Mouse (Mus musculus) cortical plate, adult 2 months (tissue): Measurements from ENCODE around the gene Fads2. TPM values are rescaled to one million over a fixed set of nuclear protein-coding genes. Genes with fewer than 3 reads are reported as not detected.
"Not testable (repeated sequence)": the region's sequence is repeated elsewhere in the genome, so short reads cannot be mapped to it uniquely, and the experiment has no call there.

Source experiments
- H3K27ac ChIP-seq: fragments of 200-500 bp; 2 replicates; pipeline ENCODE4 v1.5.1; 2012; ENCODE audit warnings: low read length, control low read depth, inconsistent platforms; ENCODE audit not compliant: insufficient read depth
- H3K4me1 ChIP-seq: fragments of 200-500 bp; 2 replicates; pipeline ENCODE4 v1.6.1; 2011; ENCODE audit warnings: low read length; ENCODE audit not compliant: control insufficient read depth, insufficient read depth
- H3K4me3 ChIP-seq: fragments of 200-500 bp; 2 replicates; pipeline ENCODE4 v1.5.1; 2011; ENCODE audit warnings: mild to moderate bottlenecking, low read length, control low read depth; ENCODE audit not compliant: insufficient read depth
- CTCF ChIP-seq: fragments of 200-500 bp; IDR thresholded peaks from 2 replicates; pipeline ENCODE4 v1.5.1; 2011; ENCODE audit warnings: mild to moderate bottlenecking, control low read depth, low read length; ENCODE audit not compliant: insufficient read depth; ENCODE audit errors: extremely low read depth
- POLR2A ChIP-seq: fragments of 200-500 bp; IDR thresholded peaks from 2 replicates; pipeline ENCODE4 v1.6.1; 2011; ENCODE audit warnings: mild to moderate bottlenecking, low read length, control low read depth; ENCODE audit not compliant: insufficient read depth; ENCODE audit errors: extremely low read depth
- polyA plus RNA-seq: library from polyadenylated mRNA; depleted of rRNA; stranded (reverse); fragments of >200 nt; gene quantifications from 2 replicates; pipeline ENCODE4 v1.2.3, GENCODE M21; 2012; rRNA removed

Gene Fads2
- 159 and 163 TPM in 2 replicates for polyA plus RNA-seq

- H3K4me1 ChIP-seq = no peaks in the 10 kb centered on the region; the same call in 1 of the 2 replicates
- TF ChIP-seq CTCF (no peak), POLR2A (peak; percentile 79)
- peak within 1 kb of the TSS; percentile 40 for H3K27ac ChIP-seq
- H3K4me3 ChIP-seq = peak within 1 kb of the TSS; percentile 75
Measured at GRCm38 (mm10) chr19:10101341-10102053, at the start of gene Fads2. TSS of gene Fads2 (minus strand) at chr19:10101746.

GRCm38 (mm10) chr19:10149189-10149588 lies 47.6 kb upstream of the Fads2 start:
- TF ChIP-seq CTCF (no peak), POLR2A (no peak)
- Histone ChIP-seq H3K27ac (no peak overlapping the region), H3K4me3 (no peak overlapping the region), H3K4me1 (peaks cover 5% of the 10 kb centered on the region)

GRCm38 (mm10) chr19:10148555-10148954 lies 47.0 kb upstream of the Fads2 start:
- no peak for TF ChIP-seq CTCF
- no peak for TF ChIP-seq POLR2A
- peak overlapping the region; percentile 74; the same call in 1 of the 2 replicates for H3K27ac ChIP-seq
- H3K4me1 ChIP-seq = peaks cover 5% of the 10 kb centered on the region
- no peak overlapping the region for H3K4me3 ChIP-seq

- no peak for TF ChIP-seq CTCF
- TF ChIP-seq POLR2A = no peak
- peaks cover 5% of the 10 kb centered on the region for H3K4me1 ChIP-seq
- H3K27ac ChIP-seq = no peak overlapping the region
- no peak overlapping the region for H3K4me3 ChIP-seq
Measured at GRCm38 (mm10) chr19:10144464-10144863, 42.9 kb upstream of the Fads2 start.

GRCm38 (mm10) chr19:10143667-10144066 lies 42.1 kb upstream of the Fads2 start:
- Histone ChIP-seq H3K4me3 (no peak overlapping the region), H3K27ac (no peak overlapping the region), H3K4me1 (peaks cover 4% of the 10 kb centered on the region)
- TF ChIP-seq CTCF (no peak), POLR2A (no peak)

- no peak for TF ChIP-seq CTCF
- TF ChIP-seq POLR2A = no peak
- H3K4me3 ChIP-seq = no peak overlapping the region
Measured at GRCm38 (mm10) chr19:10139736-10140135, 38.2 kb upstream of the Fads2 start.

GRCm38 (mm10) chr19:10137423-10137822 lies 35.9 kb upstream of the Fads2 start:
- TF ChIP-seq POLR2A (no peak), CTCF (no peak)
- H3K4me1 ChIP-seq = no peaks in the 10 kb centered on the region
- no peak overlapping the region for H3K4me3 ChIP-seq
- H3K27ac ChIP-seq = no peak overlapping the region

More at GRCm38 (mm10) chr19:10139736-10140135, 38.2 kb upstream of the Fads2 start:
- H3K27ac ChIP-seq = no peak overlapping the region
- H3K4me1 ChIP-seq = no peaks in the 10 kb centered on the region

GRCm38 (mm10) chr19:10134692-10135091 lies 33.1 kb upstream of the Fads2 start:
- H3K4me1 ChIP-seq = no peaks in the 10 kb centered on the region
- no peak overlapping the region for H3K4me3 ChIP-seq
- TF ChIP-seq CTCF = no peak
- no peak for TF ChIP-seq POLR2A
- H3K27ac ChIP-seq = no peak overlapping the region

GRCm38 (mm10) chr19:10129547-10129946 lies 28.0 kb upstream of the Fads2 start:
- H3K27ac ChIP-seq, H3K4me3 ChIP-seq, H3K4me1 ChIP-seq: not testable (repeated sequence)

GRCm38 (mm10) chr19:10126479-10127250 lies 25.1 kb upstream of the Fads2 start:
- H3K27ac ChIP-seq = no peak overlapping the region
- H3K4me1 ChIP-seq = peaks cover 1% of the 10 kb centered on the region
- no peak overlapping the region for H3K4me3 ChIP-seq
- TF ChIP-seq CTCF = no peak

- no peak overlapping the region for H3K4me3 ChIP-seq
- no peak overlapping the region for H3K27ac ChIP-seq
- peaks cover 1% of the 10 kb centered on the region for H3K4me1 ChIP-seq
- TF ChIP-seq POLR2A (no peak), CTCF (no peak)
Measured at GRCm38 (mm10) chr19:10123892-10124634, 22.5 kb upstream of the Fads2 start.
